Mouse (Mus musculus): ENCODE data around the gene Cog1.
A peak's percentile ranks its signal among the peaks of the same experiment; 100 is the strongest.

The Cog1 gene

DNA sequence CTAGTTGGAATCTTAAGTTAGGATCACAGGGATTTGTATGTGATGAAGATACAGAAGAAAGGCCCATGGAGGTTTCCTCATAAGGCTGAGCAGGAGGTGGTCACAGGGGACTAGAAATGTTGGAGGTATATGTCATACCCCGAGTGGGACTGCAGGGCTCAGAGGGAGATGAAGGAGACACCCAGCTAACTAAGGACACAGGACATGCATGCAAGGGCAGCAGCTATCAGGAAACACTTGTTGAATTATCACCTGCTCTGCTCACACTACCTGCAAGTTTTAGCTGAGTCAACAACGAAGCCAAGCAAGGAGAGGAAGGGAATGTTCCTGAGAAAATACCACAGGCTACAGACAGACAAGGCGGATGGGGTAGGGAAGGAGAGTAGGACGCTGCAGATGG is 18.7 kb downstream of the Cog1 start:
- DNase-seq (ENCODE audit: low spot score) = no peak

DNA sequence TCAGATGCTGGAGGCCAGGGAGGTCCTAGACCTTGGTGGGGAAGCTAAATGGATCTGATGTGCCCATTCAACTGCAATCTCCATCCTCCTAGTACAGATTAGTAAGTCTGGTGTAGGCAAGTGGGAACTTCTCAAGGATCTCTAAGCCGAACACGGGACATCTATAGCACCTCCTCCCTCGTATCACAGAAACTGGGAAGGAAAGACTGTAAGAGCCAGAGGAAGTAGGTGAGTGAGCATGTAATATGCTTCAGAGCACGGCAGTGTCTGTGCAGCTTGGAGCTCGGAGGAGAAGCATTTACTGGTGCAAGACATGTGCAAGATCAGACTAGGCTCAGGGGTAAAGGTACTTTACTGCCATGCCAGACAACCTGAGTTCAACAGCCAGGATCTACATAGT is 19.9 kb downstream of the Cog1 start:
- DNase-seq (ENCODE audit: low spot score) = no peak

- DNase-seq (ENCODE audit: low spot score) = no peak
Observed at GRCm38 (mm10) chr11:113669711-113670110, 20.7 kb downstream of the Cog1 start.

DNA sequence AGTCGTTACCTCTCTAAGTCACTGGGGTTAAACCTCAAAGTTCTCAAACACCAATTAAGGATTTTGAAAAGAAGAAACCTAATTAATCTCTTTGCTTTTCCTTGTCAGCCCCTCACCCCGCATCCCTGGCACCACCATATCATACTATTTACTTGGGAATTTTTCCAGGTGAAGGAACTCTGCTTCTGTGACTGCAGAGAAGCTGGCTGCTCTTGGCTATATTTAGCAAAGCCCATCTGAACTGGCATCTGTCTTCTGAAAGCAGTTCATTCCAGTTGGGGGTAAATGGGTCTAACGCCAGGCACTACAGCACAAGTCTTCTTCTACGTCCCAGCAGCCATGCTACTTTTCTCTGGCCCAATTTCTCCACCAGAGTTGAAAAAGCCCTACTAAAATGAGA is 24.6 kb downstream of the Cog1 start:
- DNase-seq (ENCODE audit: low spot score) = no peak

GRCm38 (mm10) chr11:113674595-113674994 is 25.6 kb downstream of the Cog1 start:
- DNase-seq (ENCODE audit: low spot score) = no peak

DNA sequence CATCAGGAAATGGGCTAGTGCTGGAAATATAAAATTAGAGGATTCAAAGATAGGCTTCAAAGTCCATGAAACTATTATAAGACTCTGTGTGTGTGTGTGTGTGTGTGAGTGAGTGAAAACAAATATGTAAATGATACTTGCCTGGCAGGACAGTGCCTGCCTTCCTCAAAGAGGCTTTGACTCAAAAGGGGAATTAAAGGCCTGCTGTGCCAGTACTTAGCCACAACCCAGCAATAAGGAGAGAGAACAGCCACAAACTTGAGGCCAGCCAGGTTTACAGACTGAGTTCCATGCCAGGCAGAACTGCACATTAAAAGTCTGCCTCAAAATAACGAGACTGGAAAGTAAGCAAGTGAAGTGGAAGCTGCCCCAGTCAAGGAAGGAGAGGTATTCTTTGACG is 27.9 kb downstream of the Cog1 start:
- DNase-seq (ENCODE audit: low spot score) = no peak

- no peak for DNase-seq (ENCODE audit: low spot score)
Observed at GRCm38 (mm10) chr11:113677378-113677777, 28.4 kb downstream of the Cog1 start.

DNA sequence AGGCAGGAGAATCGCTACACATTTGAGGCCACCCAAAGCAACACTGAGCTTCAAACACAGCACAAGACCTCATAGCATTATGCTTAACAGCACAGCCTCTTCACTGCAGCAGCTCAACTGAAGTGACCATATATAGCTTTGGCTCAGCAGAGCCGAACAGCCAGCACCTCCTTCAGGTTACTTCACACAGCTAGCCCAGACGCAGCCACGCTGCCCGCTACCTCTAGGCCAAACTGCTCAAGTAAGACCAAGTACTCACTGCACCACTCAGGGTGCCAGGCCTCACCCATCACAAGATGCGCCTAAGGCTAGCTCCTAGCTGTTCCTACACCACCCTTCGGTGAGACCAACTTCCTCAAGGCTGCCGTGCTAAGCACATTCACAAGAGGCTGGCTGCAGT is 29.4 kb downstream of the Cog1 start:
- no peak for DNase-seq (ENCODE audit: low spot score)

DNA sequence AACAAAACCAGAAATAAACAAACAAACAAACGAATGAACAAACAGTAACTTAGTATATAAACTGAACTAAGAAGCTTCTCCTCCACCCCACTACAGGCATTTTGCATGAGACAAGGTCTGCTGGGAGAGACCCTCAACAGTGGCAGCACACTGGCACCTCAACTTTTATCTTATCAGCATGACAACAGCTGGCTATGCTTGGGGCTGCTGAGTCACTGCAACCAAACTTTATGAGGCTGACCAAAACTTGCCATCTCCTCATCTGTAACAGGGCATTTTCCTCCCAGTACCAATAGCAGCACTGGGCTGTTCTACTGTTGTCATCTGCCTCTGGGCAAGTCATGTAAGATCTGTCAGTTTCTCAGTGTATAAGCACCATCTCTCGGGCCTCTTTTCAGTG is 32.0 kb downstream of the Cog1 start:
- no peak for DNase-seq (ENCODE audit: low spot score)

GRCm38 (mm10) chr11:113681979-113682378 is 33.0 kb downstream of the Cog1 start:
- no peak for DNase-seq (ENCODE audit: low spot score)

- no peak for DNase-seq (ENCODE audit: low spot score)
Observed at GRCm38 (mm10) chr11:113682897-113683626, 34.1 kb downstream of the Cog1 start.

GRCm38 (mm10) chr11:113683627-113683956 is 34.6 kb downstream of the Cog1 start:
- DNase-seq (ENCODE audit: low spot score) = no peak

- peak; percentile 75 for DNase-seq (ENCODE audit: low spot score)
Observed at GRCm38 (mm10) chr11:113683957-113684706, 35.2 kb downstream of the Cog1 start, which contains the start of the genes Fam104a and D11Wsu47e. TSS of gene Fam104a (minus strand) at chr11:113684155. TSS of gene D11Wsu47e (plus strand) at chr11:113684412.

DNA sequence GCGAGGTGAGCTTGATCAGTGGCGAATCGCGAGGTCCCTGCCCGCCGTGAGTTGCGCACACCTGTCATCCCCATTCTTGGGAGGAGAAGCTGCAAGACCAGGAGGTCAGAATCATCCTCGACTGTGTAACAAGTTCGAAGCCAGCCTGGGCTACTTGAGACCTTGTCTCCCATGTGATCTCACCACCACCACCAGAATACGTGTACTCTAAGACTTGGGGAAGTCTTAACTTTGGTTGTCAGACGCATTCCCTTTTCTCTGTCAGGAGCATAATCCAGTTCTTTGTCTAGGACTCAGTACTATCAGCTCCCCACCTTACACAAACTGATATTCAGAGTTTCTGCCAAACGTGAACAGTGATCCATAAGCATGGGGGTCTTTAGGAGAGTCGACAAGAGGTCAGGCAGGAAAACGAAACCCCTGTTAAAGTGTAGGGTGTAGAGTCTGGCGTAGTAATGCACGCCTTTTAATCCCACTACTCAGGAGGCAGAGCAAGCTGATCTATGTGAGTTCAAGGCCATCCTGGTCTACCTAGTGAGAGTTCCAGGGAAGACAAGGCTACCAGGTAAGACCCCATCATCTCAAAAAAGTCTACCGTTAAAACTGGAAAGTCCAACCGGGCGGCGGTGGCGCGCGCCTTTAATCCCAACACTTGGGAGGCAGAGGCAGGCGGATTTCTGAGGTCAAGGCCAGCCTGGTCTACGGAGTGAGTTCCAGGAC is 35.9 kb downstream of the Cog1 start:
- no peak for DNase-seq (ENCODE audit: low spot score)

DNA sequence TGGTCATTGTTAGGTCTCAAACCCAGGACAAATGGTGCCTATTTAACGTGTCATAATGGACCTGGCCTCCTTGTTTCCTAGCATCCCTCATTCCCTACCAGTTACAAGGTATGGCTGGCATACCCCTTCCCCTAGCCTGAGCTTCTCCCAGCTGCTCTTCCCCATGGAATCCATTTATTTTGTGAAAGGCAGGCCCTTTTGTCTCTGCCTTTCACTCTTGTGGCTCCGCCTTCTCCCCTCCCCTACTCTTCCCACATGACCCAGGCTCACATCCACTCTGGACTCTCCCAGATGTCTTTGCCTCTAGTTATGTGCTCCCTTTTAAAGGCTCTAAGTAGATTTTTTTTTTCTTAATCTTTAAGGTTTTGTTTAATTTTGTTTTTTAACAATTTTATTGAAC is 38.1 kb downstream of the Cog1 start:
- no peak for DNase-seq (ENCODE audit: low spot score)

DNA sequence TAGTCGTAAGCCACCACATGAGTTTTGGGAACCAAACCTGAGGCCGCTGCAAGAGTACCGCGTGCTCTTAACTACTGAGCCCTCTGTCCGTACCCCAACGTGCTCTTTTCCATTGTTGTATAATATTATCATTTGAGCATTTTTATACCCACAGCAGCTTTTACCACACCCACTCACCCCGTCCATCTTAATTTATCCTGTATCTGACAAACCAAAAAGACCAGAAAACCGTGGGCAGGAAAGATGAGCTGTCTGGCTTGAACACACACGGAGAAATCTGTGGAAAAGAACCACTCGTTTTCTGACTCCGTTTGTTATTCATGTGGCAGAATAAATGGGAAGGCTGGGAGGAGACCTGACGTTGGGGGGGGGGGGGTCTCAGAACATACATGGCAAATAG is 41.5 kb downstream of the Cog1 start:
- DNase-seq (ENCODE audit: low spot score) = no peak

- DNase-seq (ENCODE audit: low spot score) = no peak
Observed at GRCm38 (mm10) chr11:113691318-113691717, 42.3 kb downstream of the Cog1 start.

DNA sequence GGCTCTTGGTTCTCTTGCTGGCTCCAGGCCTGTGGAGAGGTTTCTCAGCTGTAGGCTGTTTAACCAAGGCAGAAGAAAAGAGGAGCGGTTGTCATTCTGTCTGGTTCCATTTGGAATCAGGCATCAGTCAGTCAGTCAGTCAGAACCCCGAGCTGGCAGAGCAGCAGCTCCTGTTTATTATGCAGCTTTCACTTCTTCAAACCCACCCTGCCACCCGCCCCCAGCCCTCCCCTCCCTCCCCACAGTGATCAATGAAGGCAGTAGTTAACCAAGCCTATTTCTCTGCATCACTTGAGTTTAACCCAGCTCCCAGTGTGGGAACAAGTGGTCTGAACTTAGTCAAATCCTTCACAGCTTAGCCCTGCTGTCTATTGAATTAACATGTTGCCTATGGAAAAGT is 42.9 kb downstream of the Cog1 start:
- no peak for DNase-seq (ENCODE audit: low spot score)

- DNase-seq (ENCODE audit: low spot score) = no peak
Observed at GRCm38 (mm10) chr11:113697571-113697970, 48.6 kb downstream of the Cog1 start.

DNA sequence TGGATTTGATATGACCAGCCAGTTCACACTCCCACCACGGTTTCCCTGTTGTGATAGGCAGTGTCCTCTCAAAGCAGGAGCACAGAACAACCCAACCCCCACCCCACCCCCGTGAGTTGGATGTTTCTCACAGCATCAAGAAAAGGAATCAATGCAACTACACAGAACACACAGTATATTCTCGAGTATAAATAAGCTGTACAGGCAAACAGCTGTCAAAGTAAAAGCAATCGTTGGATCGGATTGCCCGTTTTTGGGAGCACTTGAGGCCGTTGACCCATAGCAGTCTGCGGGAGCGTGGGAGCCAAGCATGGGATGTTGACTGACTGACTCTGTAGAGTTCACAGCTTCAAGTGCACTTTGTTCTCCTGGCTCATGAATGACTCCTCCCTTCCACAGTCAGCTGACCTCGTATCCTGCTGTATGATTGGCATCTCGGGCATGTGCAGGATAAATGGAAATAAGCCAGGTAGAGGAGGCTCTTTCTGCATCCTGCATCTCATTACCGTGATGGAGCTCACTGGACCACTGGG is 49.1 kb downstream of the Cog1 start:
- DNase-seq (ENCODE audit: low spot score) = no peak

DNA sequence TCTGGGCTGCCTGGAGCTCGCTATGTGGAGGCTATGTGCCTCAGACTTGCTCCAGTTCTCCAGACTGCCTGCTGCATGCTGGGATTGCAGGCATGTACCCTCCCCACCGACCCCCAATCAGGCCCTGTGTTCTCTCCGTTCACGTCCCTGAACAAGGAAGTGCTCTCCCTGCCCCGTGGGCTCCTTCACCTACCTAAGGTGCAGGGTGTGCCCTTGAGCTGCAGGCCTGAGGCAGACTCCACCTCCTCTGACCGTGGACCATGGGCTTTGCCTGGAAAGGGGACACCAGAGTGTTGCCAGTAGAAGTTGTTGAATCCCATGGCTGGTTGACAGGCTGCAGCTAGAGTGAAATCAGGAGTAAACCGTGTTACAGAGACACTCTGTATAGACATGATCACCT is 50.7 kb downstream of the Cog1 start:
- DNase-seq (ENCODE audit: low spot score) = no peak

DNA sequence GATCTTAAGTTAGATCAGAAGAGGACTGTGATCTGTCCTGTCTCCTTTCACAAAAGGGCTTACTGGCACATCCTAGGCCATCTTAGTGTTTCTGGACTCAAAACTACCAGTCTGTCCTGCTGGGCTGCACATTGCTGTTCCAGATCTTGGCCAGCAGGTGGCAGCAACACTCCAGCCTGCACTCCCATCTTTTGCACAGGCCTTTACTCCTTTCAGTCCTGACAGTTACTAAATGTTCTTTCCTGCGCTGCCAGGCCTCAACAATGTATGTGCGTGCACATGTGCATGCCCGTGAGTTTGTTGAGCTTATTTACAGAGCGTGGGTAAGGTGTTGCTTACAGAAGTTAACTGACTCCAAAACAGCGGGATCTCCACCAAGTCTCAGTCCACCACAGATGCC is 54.8 kb downstream of the Cog1 start:
- DNase-seq (ENCODE audit: low spot score) = no peak
